Mouse (Mus musculus) heart, adult 11 months (tissue): ENCODE measurements around the gene Gemin8.

Source experiments
- DNase-seq: peaks from one replicate; pipeline ENCODE4 v3.0.0; 2022

Gene Gemin8

DNA sequence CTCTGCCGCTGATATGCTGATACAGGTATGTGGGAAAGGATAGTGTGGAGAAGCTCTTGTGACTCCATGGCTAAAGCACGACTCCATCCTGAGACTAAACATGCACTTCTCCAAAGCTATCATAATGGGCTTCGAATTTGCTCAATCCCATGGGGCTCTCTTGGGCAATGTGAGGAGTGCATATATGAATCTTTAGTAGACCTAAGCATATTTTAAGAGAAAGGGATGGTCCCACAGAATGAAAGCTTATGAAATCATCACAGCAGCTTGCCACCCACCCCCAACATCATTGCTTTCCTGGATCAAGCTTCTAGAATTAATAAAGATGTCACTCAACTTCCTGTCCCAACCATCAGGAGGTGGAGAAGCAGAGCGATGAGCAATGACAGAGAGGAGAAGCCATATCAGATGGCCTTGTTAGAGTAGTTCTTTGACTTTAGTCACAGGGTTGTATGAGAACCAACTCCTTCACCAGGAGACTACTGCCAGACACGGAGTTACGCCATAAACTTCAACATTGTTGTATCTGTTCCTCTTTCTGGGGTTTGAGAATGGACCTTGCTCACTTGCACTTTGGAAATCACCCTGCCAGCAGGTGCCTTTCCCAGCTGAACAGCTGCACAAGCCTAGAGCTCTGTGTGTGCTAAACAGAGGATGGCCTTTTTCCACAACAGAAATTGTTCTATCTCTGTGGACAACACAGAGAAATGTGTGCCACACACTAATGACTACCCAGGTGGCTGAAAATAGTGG, 60.4 kb downstream of the Gemin8 start:
- no peak for DNase-seq

DNA sequence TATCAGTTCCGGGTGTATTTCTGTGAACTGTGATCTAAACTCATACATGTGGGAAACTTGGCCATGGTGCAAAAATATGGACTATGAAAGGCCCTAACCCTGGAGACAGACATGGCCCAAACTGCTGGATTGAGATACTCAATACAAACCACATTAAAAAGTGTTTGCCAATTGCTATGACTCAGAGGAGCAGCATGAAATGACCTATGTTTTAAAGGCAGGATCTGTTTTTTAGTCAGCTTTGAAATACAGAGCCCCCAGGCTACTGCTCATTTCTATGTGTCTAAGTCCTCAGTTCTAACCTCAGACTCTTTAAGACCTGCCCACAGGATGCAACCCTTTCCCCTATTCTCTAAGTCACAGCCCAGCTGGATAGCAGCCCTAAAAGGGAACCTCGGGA, 65.9 kb downstream of the Gemin8 start:
- DNase-seq: peak; percentile 81

DNA sequence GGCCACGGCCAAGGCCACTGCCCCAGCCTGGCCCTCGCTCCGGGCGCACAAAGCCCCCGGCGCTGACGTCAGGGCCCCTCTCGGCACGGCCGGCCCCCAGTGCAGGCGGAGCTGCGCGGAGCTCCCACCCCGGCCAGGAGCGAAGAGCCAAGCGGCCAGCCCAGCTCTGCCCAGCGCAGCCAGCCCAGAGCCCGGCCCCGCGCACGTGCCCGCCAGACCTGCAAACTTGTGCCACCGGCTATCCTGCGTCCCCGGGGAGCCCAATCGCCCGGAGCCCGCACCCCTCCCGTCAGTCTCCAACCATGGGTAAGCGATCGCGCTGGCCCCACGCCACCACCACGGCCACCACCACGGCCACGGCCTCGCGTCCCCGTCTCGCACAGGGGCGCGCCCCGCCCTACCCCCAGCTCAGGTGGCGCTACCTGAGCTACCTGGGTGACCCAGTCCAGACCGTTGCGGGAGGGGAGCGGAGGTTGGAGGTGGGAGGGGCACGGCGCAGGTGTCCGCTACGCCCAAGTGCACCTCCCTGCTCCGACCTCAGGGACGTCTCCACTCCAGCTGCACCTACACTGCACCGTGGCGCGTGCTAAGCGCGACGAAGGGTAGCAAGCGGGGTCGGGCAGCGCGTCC, 68.7 kb downstream of the Gemin8 start, which contains the start of gene Gpm6b:
Gpm6b (plus strand) TSS at position 81 of the 630 bp plus-strand sequence.
- peak; percentile 95 for DNase-seq

DNA sequence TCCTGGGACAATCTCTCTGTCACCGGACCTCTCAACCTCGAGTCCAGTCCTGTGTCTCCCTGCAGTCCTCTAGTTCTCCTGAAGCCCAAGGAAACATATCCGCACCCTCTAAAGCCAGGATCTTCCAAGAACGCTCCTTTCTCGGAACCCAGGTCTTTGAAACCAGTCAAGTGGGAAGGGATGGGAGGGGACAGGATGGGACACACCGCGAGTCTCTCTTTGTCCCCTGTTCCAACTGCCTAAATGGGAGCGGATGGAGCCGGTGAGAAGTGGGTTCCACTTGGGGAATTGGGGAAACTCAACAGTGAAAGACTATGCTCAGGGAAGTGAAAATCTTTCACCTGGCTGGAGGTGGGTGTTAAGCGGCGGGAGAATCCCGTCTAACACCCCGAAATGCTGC, 69.3 kb downstream of the Gemin8 start:
- DNase-seq: peak; percentile 79
